Mouse (Mus musculus): Measurements from ENCODE around the gene Sipa1. TPM values are rescaled to one million over a fixed set of nuclear protein-coding genes. Genes with fewer than 3 reads are reported as not detected.

The Sipa1 gene
- polyA plus RNA-seq (2016; fragmentation: Nextera tagmentation; extraction: Ambion mirVana) = 24.7 and 28.9 TPM in 2 replicates

- peaks cover 63% of the 10 kb centered on the region for H3K36me3 ChIP-seq
- 2% methylated on average over 32 of the region's 32 CpGs for WGBS
These were observed at the start of gene Sipa1 for GRCm38 (mm10) chr19:5662981-5663913. Gene Sipa1, minus strand, starts transcription at chr19:5663707.

GRCm38 (mm10) chr19:5713255-5713654 lies 49.7 kb upstream of the Sipa1 start:
- no peak for DNase-seq (ENCODE audit: low spot score)
- H3K27ac ChIP-seq = 0 out of 2 replicates have a peak overlapping the region, but pooled peaks have one; percentile 31
- no peaks in the 10 kb centered on the region for H3K9me3 ChIP-seq
- H3K4me1 ChIP-seq = peaks cover 40% of the 10 kb centered on the region
- 74% methylated on average over 5 of the region's 5 CpGs for WGBS
- peaks cover 97% of the 10 kb centered on the region for H3K36me3 ChIP-seq
- no peaks in the 10 kb centered on the region for H3K27me3 ChIP-seq (ENCODE audit: insufficient read depth, poor library complexity, severe bottlenecking)
- no peak overlapping the region for H3K4me3 ChIP-seq

More at GRCm38 (mm10) chr19:5662981-5663913, at the start of gene Sipa1:
- Histone ChIP-seq H3K4me3 (peak within 1 kb of the TSS; percentile 60), H3K27me3 (ENCODE audit: insufficient read depth, poor library complexity, severe bottlenecking) (peaks cover 5% of the 10 kb centered on the region), H3K4me1 (peaks cover 57% of the 10 kb centered on the region), H3K27ac (peak within 1 kb of the TSS; percentile 82), H3K9me3 (no peaks in the 10 kb centered on the region)
- peak; percentile 96 for DNase-seq (ENCODE audit: low spot score)

- no peak for DNase-seq (ENCODE audit: low spot score)
- 94% methylated on average over 14 of the region's 14 CpGs for WGBS
- Histone ChIP-seq H3K27ac (no peak overlapping the region), H3K36me3 (peaks cover 97% of the 10 kb centered on the region), H3K4me1 (peaks cover 31% of the 10 kb centered on the region), H3K27me3 (ENCODE audit: insufficient read depth, poor library complexity, severe bottlenecking) (no peaks in the 10 kb centered on the region), H3K4me3 (no peak overlapping the region), H3K9me3 (no peaks in the 10 kb centered on the region)
These were observed 48.5 kb upstream of the Sipa1 start for GRCm38 (mm10) chr19:5711907-5712460.

GRCm38 (mm10) chr19:5711218-5711617 lies 47.7 kb upstream of the Sipa1 start:
- Histone ChIP-seq H3K27ac (no peak overlapping the region), H3K36me3 (peaks cover 97% of the 10 kb centered on the region), H3K4me1 (peaks cover 25% of the 10 kb centered on the region), H3K4me3 (no peak overlapping the region), H3K27me3 (ENCODE audit: insufficient read depth, poor library complexity, severe bottlenecking) (no peaks in the 10 kb centered on the region), H3K9me3 (no peaks in the 10 kb centered on the region)
- DNase-seq (ENCODE audit: low spot score) = no peak
- 27% methylated on average over 3 of the region's 3 CpGs for WGBS

GRCm38 (mm10) chr19:5710581-5710980 lies 47.1 kb upstream of the Sipa1 start:
- no peaks in the 10 kb centered on the region for H3K27me3 ChIP-seq (ENCODE audit: insufficient read depth, poor library complexity, severe bottlenecking)
- H3K4me1 ChIP-seq = peaks cover 23% of the 10 kb centered on the region
- H3K4me3 ChIP-seq = no peak overlapping the region
- H3K9me3 ChIP-seq = no peaks in the 10 kb centered on the region
- H3K36me3 ChIP-seq = peaks cover 94% of the 10 kb centered on the region
- DNase-seq (ENCODE audit: low spot score) = no peak
- 87% methylated on average over 8 of the region's 8 CpGs for WGBS
- H3K27ac ChIP-seq = no peak overlapping the region

- Histone ChIP-seq H3K27me3 (ENCODE audit: insufficient read depth, poor library complexity, severe bottlenecking) (no peaks in the 10 kb centered on the region), H3K9me3 (no peaks in the 10 kb centered on the region), H3K36me3 (peaks cover 89% of the 10 kb centered on the region), H3K27ac (no peak overlapping the region), H3K4me1 (peaks cover 23% of the 10 kb centered on the region), H3K4me3 (no peak overlapping the region)
- WGBS = 95% methylated on average over 6 of the region's 6 CpGs
- DNase-seq (ENCODE audit: low spot score) = no peak
These were observed 46.6 kb upstream of the Sipa1 start for GRCm38 (mm10) chr19:5710068-5710467.

GRCm38 (mm10) chr19:5704801-5705571 lies 41.5 kb upstream of the Sipa1 start:
- peak; percentile 75 for DNase-seq (ENCODE audit: low spot score)
- whole genome bisulfite sequencing = 44% methylated on average over 10 of the region's 10 CpGs
- Histone ChIP-seq H3K4me1 (peaks cover 20% of the 10 kb centered on the region), H3K4me3 (no peak overlapping the region), H3K36me3 (peaks cover 73% of the 10 kb centered on the region), H3K27me3 (ENCODE audit: insufficient read depth, poor library complexity, severe bottlenecking) (no peaks in the 10 kb centered on the region), H3K27ac (peak overlapping the region; percentile 33; the same call in 1 of the 2 replicates), H3K9me3 (no peaks in the 10 kb centered on the region)

- Histone ChIP-seq H3K27ac (peak within 1 kb of the TSS; percentile 33; the same call in 1 of the 2 replicates), H3K27me3 (ENCODE audit: insufficient read depth, poor library complexity, severe bottlenecking) (no peaks in the 10 kb centered on the region), H3K36me3 (peaks cover 75% of the 10 kb centered on the region), H3K4me3 (no peak within 1 kb of the TSS), H3K9me3 (no peaks in the 10 kb centered on the region), H3K4me1 (peaks cover 20% of the 10 kb centered on the region)
- DNase-seq (ENCODE audit: low spot score) = no peak
- 70% methylated on average over 17 of the region's 17 CpGs for WGBS
These were observed 40.8 kb upstream of the Sipa1 start, which contains the start of gene Kcnk7 for GRCm38 (mm10) chr19:5704163-5704800. Gene Kcnk7, plus strand, starts transcription at chr19:5704367.

- H3K9me3 ChIP-seq = no peaks in the 10 kb centered on the region
- H3K27ac ChIP-seq = peak overlapping the region; percentile 18; the same call in 1 of the 2 replicates
- WGBS = 24% methylated on average over 41 of the region's 41 CpGs
- H3K36me3 ChIP-seq = peaks cover 98% of the 10 kb centered on the region
- H3K27me3 ChIP-seq (ENCODE audit: insufficient read depth, poor library complexity, severe bottlenecking) = 0 out of 2 replicates have a peak, but pooled peaks cover 7% of the 10 kb centered on the region
- peak; percentile 84 for DNase-seq (ENCODE audit: low spot score)
- H3K4me3 ChIP-seq = peak overlapping the region; percentile 45
- H3K4me1 ChIP-seq = peaks cover 43% of the 10 kb centered on the region
These were observed 32.4 kb upstream of the Sipa1 start for GRCm38 (mm10) chr19:5695849-5696462.

GRCm38 (mm10) chr19:5693801-5694200 lies 30.3 kb upstream of the Sipa1 start:
- Histone ChIP-seq H3K4me1 (peaks cover 55% of the 10 kb centered on the region), H3K36me3 (peaks cover 83% of the 10 kb centered on the region), H3K9me3 (no peaks in the 10 kb centered on the region), H3K27me3 (ENCODE audit: insufficient read depth, poor library complexity, severe bottlenecking) (0 out of 2 replicates have a peak, but pooled peaks cover 7% of the 10 kb centered on the region), H3K4me3 (peak overlapping the region; percentile 96), H3K27ac (peak overlapping the region; percentile 37; the same call in 1 of the 2 replicates)
- 81% methylated on average over 6 of the region's 6 CpGs for WGBS
- DNase-seq (ENCODE audit: low spot score) = no peak

- Histone ChIP-seq H3K27me3 (ENCODE audit: insufficient read depth, poor library complexity, severe bottlenecking) (0 out of 2 replicates have a peak, but pooled peaks cover 7% of the 10 kb centered on the region), H3K27ac (peak overlapping the region; percentile 94), H3K9me3 (no peaks in the 10 kb centered on the region), H3K4me3 (peak overlapping the region; percentile 96), H3K36me3 (peaks cover 74% of the 10 kb centered on the region), H3K4me1 (peaks cover 57% of the 10 kb centered on the region)
- 68% methylated on average over 10 of the region's 10 CpGs for WGBS
- DNase-seq (ENCODE audit: low spot score) = no peak
These were observed 29.4 kb upstream of the Sipa1 start for GRCm38 (mm10) chr19:5692913-5693396.
